Mouse (Mus musculus) urinary bladder, adult 18-20 months (tissue): ENCODE measurements at regions not wholly inside any gene's neighbourhood (a gene's known extent, or its start where the extent isn't known, plus 50 kb on each side); places are given as distances from the start of the nearest gene placed in this dataset.

Experiments
- DNase-seq, 2 experiments: peaks; one replicate each; pipeline ENCODE4 v3.0.0; 2022; ENCODE audit warnings: low spot score in 2 of 2, mixed read lengths in 2 of 2

DNA sequence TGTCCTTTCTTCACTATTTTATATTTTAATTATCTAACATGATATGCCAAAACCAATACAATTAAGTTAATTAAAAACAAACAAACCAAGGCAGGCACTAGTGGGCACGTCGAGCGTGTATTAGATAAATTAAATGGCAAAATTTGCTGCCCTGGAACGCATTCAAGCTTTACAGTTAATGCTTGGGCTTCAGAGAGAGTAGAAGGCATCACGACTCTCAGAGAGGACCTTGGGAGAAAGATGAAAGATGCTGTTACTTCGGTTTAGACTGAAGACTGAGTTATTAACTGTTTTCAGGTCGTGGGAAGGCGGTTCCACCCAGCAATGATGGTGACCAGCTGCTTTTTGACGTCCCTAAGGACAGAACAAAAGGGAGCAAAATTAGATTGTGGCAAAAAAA, 71.7 kb upstream of the Boc start:
- DNase-seq = no peak

DNA sequence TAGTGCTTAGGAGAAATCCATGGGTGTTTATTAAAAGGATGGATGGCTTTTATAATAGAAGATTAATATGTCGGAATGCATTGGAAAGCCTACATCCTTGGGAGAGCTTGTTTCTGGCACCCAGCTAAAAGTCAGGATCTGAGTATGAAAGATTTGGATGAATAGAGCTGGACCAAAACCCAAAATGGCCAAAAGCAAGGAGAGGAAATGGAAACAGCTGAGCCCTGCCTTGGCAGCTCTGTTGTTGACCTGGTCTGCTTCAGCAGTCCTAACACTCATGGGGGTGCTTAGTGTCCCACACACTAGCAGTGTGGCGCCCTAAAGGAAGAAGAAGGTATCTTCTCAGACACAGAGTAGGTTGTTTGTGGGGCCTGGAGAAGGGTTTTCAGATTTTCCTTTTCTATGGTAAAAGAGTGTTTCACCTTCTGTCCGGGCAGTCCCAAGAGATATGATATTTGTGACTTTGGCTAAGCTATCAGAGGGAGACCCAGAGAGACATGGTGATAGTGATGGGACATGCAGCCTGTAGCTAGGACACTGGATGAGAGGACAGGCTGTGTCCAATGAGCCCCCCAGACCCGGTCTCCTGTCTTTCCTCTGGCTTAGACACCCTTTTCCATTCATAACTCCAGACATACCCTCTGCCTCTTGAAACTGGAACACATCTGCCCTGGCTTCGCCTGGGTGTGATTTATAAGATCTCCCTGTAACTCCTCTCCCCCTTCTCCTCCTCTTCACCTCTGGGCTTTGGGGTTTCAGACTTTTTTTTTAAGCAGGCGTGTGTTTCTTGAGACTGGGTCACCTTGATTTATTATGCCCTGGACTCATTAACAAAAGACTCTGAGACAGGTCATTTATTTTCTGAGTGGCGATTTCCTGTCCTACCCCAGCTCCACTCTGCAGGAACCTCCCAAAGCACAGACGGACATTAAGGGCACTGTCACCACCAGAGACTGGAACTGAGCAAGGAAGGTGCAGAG, 70.9 kb upstream of the Boc start:
- no peak for DNase-seq

DNA sequence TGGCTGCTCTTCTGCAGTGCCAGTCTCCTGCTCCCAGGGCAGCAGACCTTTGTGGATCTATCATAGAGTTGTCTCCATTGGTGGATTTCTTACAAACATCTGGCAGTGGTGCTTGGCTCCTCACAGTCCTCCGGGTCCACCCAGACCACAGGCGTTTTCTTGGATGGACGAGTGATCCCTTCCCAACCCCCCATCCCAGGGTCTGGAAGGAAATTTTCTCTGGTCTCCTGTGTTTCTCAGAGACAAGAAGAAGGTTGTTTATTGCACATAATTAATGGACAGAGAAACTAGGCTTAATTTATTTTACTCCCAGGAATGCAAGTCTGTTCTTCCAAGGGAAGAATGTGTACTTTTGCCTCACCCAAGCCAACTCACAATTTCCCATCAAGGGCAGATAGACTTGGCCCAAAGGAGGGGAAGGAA, 67.2 kb upstream of the Boc start:
- DNase-seq = no peak

DNA sequence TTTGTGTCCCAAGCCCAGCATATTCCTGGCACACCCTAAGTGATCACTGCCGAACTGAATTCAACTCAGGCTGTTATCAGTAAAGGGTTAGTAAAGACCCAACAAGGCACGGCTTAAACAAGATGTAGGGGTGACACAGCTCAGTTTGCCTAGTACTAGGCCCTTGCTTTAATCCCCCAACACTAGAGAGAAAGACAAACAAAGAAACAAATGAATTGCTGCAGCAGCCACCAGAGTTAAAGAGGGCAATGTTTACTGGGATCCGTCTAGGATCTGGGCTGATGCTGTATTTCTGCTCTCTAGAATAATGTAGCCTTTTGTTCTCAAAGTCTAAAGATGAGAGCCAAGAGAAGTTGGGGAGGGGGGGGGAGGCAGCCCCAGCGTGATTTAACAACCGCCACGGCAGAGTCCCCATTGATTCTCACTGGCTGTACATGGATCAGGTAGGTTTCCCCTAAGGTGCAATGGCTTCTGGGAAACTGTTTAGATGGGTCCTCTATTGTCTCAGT, 66.5 kb upstream of the Boc start:
- no peak for DNase-seq

DNA sequence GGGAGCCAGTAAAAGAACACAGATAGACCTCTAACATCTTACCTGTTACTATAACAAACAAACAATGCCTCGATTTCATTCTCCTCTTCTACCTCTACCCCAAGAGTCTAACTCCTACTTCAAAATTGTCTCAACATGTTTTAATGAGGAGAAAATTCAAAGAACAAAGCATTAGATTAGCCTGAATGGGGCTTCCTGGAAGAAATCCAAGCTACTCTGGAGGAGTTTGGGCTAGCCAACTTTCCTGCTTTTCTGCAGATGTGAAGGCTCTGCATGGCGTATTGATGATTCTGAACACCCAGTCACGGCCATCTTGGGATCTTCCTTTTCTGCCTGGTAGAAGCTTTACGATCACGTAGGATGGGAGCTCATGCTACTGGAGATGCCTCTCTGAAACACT, 62.9 kb upstream of the Boc start:
- DNase-seq = no peak

DNA sequence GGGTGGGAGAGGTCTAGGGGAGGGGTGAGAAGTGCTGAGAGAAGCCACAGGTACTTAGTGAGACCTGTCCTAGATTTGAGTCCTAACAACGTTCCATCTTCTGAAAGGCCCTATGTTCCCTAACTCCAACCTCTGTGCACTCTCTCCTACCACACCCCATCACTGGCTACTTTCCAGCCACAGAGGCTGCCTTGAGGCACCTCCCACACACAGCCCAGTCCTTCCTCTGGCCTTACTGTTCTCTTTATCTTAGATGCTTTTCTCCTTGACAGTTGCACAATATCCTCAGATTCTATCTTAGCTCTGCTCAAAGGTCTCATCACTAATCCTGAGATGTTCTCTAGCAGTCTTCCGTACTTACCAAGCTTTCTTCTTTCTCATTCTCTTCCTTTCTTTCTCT, 61.8 kb upstream of the Boc start:
- DNase-seq = no peak

DNA sequence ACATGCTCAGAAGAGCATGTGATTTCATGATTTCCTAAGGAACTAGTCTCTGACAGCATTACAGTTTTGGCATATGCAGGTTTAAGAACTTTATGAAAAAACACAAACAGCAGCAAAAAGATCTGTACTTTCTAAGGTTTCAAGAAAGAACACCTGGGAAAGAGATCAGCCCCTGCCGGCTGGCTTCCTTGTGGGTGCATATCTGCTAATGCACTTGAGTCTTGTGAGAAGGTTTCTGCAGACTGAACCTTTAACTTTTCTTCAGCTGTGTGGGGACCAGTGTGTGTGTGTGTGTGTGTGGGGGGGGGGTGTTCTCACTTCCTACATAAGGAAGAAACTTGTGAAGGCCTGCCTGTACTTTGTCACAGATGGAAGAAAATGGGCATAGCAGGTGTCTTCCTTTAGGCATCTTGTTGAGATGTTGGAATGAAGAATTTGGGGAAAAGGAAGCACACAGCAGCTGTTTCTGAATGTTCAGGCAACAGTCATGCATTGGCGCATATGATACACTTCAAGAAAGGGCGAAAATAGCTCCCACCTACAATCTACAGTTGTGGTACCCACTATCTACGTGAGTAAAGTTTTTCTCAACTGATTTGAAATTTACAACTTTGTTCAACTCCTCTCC, 60.9 kb upstream of the Boc start:
- no peak for DNase-seq

DNA sequence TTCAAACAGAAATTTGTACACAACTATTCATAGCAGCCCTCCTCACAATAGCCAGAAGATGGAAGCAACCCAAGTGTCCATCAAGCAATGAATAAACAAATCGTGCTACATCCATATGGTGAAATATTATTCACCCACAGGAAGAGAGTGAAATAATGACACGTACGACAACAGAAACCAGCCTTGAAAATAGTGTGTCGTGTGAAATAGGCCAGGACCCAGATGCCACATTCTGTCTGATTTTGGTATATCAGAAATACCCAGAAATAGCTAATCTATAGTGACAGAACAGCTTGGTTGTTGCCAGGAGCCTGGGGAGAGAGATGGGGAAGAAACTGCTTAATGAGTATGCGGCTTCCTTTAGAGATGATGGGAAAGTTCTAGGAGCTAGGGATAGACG, 58.3 kb upstream of the Boc start:
- no peak for DNase-seq

DNA sequence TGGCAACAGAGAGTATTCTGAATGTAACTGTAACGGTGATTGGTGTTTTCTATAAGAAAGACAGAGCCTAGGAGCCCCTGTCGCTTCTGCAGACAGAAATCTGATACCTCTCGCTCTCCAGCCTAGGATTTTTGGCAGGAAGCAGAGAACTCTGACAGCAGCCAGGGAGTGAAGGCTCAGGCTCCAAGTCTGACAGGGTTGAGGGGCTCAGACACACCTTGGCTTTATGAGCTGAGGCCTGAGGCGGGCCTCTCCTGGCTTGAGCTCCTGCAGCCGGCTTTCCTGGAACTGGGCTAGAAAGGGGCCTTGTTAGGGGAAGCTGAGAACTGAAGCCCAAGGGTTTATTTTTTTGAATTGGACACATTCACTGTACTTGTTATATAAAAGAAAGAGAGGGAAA, 57.7 kb upstream of the Boc start:
- no peak for DNase-seq

DNA sequence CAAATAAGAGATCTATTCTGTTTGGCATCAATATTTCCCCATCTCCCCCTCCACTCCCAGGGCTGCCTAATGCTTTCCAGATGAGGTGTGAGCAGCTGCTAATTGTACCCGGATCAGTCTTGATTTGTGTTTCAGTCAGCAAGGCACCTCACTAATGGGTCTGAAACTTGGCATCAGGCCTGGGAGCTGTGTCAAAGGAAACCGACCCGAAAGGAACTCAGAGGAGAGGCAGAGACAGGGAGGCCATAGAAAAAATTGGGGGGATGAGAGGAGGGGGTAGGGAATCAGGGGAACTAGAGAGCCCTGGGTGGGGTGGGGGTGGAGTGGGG, 57.1 kb upstream of the Boc start:
- no peak for DNase-seq

DNA sequence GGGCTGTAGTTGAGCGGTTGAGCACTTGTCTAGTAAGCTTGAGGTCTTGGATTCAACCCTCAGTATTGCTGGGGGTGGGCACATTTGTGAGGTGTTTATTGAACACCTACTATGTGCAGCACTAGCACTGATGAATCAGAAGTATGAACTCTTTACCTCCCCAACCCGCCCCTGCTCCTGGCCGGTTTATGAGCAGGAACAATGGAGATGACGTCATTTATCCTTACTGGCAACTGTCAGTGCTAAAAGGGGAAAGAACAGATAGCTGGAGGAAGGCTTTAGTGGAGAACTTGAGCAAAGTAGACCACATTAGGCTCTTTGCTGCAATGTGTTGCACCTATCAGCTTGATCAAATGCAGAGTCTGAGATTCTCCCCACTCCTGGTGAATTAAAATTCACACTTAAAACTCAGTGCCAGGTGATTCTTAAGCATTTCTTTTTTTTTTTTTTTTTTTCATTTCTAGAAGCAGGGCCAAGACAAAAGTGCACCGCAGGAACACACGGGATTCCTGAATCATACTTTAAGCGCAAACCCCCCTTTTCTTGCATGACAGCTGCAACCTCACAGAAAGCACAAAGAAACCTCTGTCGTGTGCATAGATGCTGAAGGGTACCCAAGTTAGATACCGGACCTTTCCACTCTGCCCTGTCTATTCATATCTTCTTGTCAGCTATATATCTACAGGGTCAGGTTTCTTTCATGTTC, 56.6 kb upstream of the Boc start:
- no peak for DNase-seq

DNA sequence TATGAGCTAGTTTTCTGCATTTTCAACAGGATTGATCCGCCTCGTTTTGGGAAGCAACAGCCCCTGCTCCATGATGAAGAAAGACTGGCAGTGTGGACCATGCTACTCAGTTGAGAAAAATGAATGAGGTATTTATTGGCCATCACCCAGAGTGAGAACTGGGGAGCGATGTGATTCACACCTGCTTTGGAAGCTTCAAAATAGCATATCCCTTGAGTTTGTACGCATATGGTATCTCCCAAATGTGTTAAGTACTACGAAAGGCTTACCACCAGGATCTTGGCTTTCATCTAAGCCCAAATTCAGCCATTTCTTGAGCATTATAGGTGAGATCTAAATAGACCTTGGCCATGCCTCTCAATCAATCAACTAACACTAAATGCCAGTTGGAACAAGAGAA, 55.5 kb upstream of the Boc start:
- DNase-seq = no peak

DNA sequence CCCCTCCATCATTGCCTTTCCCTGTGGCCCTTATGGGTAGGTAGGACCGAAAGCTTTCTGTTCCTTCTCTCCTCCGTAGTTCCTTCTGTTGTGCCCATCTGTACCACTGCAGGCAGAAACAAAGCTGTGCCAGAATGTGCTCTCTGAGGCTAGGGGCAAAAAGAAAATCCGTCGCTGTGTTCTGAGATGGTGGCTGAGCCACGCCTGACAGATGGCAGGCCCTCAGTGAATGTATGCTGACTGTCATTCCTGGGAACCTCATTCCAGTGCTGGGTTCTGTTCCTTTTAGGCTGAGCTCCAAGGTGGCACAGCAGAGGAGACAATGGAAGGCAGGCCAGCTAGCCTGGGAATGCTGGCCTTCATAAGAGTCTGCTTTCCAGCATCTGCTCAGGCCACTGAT, 54.0 kb upstream of the Boc start:
- DNase-seq = no peak

DNA sequence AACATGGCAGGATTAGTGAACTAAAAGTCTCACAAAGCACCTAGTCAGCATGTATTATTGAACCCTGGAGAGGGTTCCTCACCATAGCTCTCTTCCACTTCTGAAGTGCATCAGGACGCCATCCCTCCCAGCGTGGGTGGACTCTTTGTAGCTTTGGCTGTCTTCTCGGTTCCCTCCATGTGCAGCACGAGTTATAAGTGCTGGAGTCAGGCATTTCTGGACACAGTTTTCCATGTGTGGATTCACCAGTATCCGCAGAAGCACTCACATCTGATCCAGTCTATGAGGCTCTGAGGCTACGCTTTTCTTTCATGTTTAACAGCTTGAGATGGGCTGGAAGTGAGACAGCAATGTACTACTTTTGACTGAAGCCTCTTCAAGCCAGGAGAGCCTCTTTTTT, 52.8 kb upstream of the Boc start:
- DNase-seq = no peak

DNA sequence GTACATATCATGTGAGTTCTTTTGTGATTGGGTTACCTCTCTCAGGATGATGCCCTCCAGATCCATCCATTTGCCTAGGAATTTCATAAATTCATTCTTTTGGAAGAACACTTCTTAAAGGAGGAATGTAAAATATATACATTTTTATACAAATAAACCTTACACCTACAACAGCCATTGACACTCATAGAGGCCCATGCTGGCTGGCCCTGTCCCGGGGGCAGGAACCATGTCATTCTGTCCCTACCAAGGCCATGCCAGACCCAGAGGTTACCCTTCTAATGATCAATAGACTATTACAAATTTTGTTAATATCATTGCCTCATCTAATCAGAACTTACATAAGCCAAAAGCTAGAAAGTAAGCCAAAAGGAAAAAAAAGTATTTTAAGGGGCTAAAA, 49.9 kb upstream of the Boc start:
- no peak for DNase-seq
